Mouse (Mus musculus): ENCODE data around the gene Pnck.

GRCm38 (mm10) chrX:73684156-73684555 is 24.2 kb upstream of the Pnck start:
- TF ChIP-seq POLR2A (IDR thresholded peaks at IDR 0.05; ENCODE audit: borderline replicate concordance, low read depth, low read length): no peak
- no peak for TF ChIP-seq CTCF (IDR thresholded peaks at IDR 0.05; ENCODE audit: low read depth, low read length)
